In genomic region chr6:117778481-117778880, GRCm38 (mm10) we compare ENCODE assay signal across 9 mouse cellular contexts.
DNase-seq lines count a peak whose midpoint lies in the region; ATAC-seq lines count a peak whose summit lies in the region.
"Had no signal": no experiment of that assay in that cellular context is flagged by ENCODE, and none has a peak within 500 bp of the region (broad histone marks: within the 10 kb centered on the region; RNA-seq: fewer than 3 reads in every experiment).

No protein-coding gene starts in this region.

- ATAC-seq in heart, embryonic 12.5 days (ENCODE audit: insufficient number of reproducible peaks, low FRiP score): no peak
- ATAC-seq in lung, embryonic 15.5 days (ENCODE audit: borderline replicate concordance, extremely low read depth, low FRiP score, low TSS enrichment): peak; percentile 61; the same call in 1 of the 2 replicates
- ATAC-seq in frontal cortex, adult (ENCODE audit: low TSS enrichment): no peak
- ATAC-seq in forebrain, embryonic 12.5 days (ENCODE audit: low FRiP score): no peak

- H3K27ac ChIP-seq in heart, embryonic 12.5 days (ENCODE audit: poor library complexity, severe bottlenecking): no peak overlapping the region
- peak overlapping the region; percentile 41; the same call in 1 of the 2 replicates for H3K27ac ChIP-seq in lung, embryonic 15.5 days
- H3K27ac ChIP-seq in forebrain, embryonic 12.5 days: no peak overlapping the region

- H3K27me3 ChIP-seq in heart, embryonic 12.5 days (replicated peaks): no peaks in the 10 kb centered on the region
- no peaks in the 10 kb centered on the region for H3K27me3 ChIP-seq in lung, embryonic 15.5 days
- H3K27me3 ChIP-seq in forebrain, embryonic 12.5 days: no peaks in the 10 kb centered on the region

- no peaks in the 10 kb centered on the region for H3K9me3 ChIP-seq in heart, embryonic 12.5 days (replicated peaks)
- H3K9me3 ChIP-seq in lung, embryonic 15.5 days: no peaks in the 10 kb centered on the region
- H3K9me3 ChIP-seq in forebrain, embryonic 12.5 days: no peaks in the 10 kb centered on the region

- no peaks in the 10 kb centered on the region for H3K4me1 ChIP-seq in heart, embryonic 12.5 days (replicated peaks)
- no peaks in the 10 kb centered on the region for H3K4me1 ChIP-seq in lung, embryonic 15.5 days
- H3K4me1 ChIP-seq in forebrain, embryonic 12.5 days: no peaks in the 10 kb centered on the region

- no peak overlapping the region for H3K9ac ChIP-seq in heart, embryonic 12.5 days
- no peak overlapping the region for H3K9ac ChIP-seq in lung, embryonic 15.5 days
- H3K9ac ChIP-seq in forebrain, embryonic 12.5 days: no peak overlapping the region

- no peak overlapping the region for H3K4me2 ChIP-seq in heart, embryonic 12.5 days
- no peak overlapping the region for H3K4me2 ChIP-seq in lung, embryonic 15.5 days
- no peak overlapping the region for H3K4me2 ChIP-seq in forebrain, embryonic 12.5 days
- H3K4me2 ChIP-seq: midbrain, embryonic 11.5 days had no signal

- 58% methylated on average over 8 of the region's 8 CpGs for WGBS in heart, embryonic 12.5 days
- WGBS in lung, embryonic 15.5 days: 60% methylated on average over 8 of the region's 8 CpGs
- 84% methylated on average over 8 of the region's 8 CpGs for WGBS in forebrain, embryonic 12.5 days

- DNase-seq in heart, adult 11 months: peak; percentile 98
- DNase-seq in gastrocnemius, postnatal 25 days: peak; percentile 19
- DNase-seq in kidney, adult 18-20 months: peak; percentile 35
- DNase-seq in T-cell, adult 2 months (ENCODE audit: low spot score): no peak

- no peaks in the 10 kb centered on the region for H3K36me3 ChIP-seq in heart, embryonic 12.5 days
- no peaks in the 10 kb centered on the region for H3K36me3 ChIP-seq in lung, embryonic 15.5 days
- H3K36me3 ChIP-seq in forebrain, embryonic 12.5 days (replicated peaks): no peaks in the 10 kb centered on the region

- no peak overlapping the region for H3K4me3 ChIP-seq in heart, embryonic 12.5 days
- no peak overlapping the region for H3K4me3 ChIP-seq in lung, embryonic 15.5 days
- no peak overlapping the region for H3K4me3 ChIP-seq in forebrain, embryonic 12.5 days (replicated peaks)
